Mouse (Mus musculus) embryonic facial prominence, embryonic 11.5 days (tissue): Measurements from ENCODE around the gene Gm6268. TPM values are rescaled to one million over a fixed set of nuclear protein-coding genes. Genes with fewer than 3 reads are reported as not detected.

Source experiments
- ATAC-seq: fragments of 200-750 bp; cut with Nextera tagmentation; replicated peaks from 2 replicates; pipeline ENCODE4 v1.8.0; 2017; ENCODE audit warnings: low read depth; ENCODE audit not compliant: insufficient number of reproducible peaks, low FRiP score, low TSS enrichment
- DNase-seq: peaks from one replicate; pipeline ENCODE4 v3.0.0-alpha.2; 2015; ENCODE audit warnings: low spot score
- H3K27ac ChIP-seq: fragments of 300-500 bp; sonication (generic); replicated peaks from 2 replicates; pipeline ENCODE4 v1.5.1; 2014; ENCODE audit warnings: mild to moderate bottlenecking, low read depth, low read length, control low read depth
- H3K27me3 ChIP-seq: fragments of 300-500 bp; sonication (generic); 2 replicates; pipeline ENCODE4 v1.6.1; 2014; ENCODE audit warnings: mild to moderate bottlenecking, low read length, moderate library complexity, mixed read lengths; ENCODE audit not compliant: control insufficient read depth, insufficient read depth
- H3K36me3 ChIP-seq: fragments of 300-500 bp; sonication (generic); replicated peaks from 2 replicates; pipeline ENCODE4 v1.6.1; 2014; ENCODE audit warnings: low read depth, mild to moderate bottlenecking, low read length, moderate library complexity, mixed read lengths; ENCODE audit not compliant: control insufficient read depth, insufficient read depth
- H3K4me1 ChIP-seq: fragments of 300-500 bp; sonication (generic); 2 replicates; pipeline ENCODE4 v1.6.1; 2014; ENCODE audit warnings: low read length, mixed read lengths; ENCODE audit not compliant: control insufficient read depth, insufficient read depth
- H3K4me2 ChIP-seq: fragments of 300-500 bp; sonication (generic); 2 replicates; pipeline ENCODE4 v1.6.1; 2014; ENCODE audit warnings: low read depth, mild to moderate bottlenecking, control low read depth, low read length, moderate library complexity
- H3K4me3 ChIP-seq: fragments of 300-500 bp; sonication (generic); 2 replicates; pipeline ENCODE4 v1.5.1; 2014; ENCODE audit warnings: low read depth, low read length, control low read depth
- H3K9ac ChIP-seq: fragments of 300-500 bp; sonication (generic); replicated peaks from 2 replicates; pipeline ENCODE4 v1.6.1; 2014; ENCODE audit warnings: mild to moderate bottlenecking, control low read depth, low read length
- H3K9me3 ChIP-seq: fragments of 300-500 bp; sonication (generic); replicated peaks from 2 replicates; pipeline ENCODE4 v1.6.1; 2016; ENCODE audit warnings: mild to moderate bottlenecking, low read length, inconsistent platforms, mixed read lengths; ENCODE audit not compliant: control insufficient read depth
- WGBS: fragments of 180-500 bp; shearing (Covaris S2); extraction: QIAGEN DNeasy Blood & Tissue Kit; methylation state at CpG from one replicate; pipeline ENCODE4 v1.1.7; 2014; 5-methylcytosine and 5-hydroxymethylcytosine counted together
- microRNA-seq: library from miRNA; unstranded; fragments of <30 nt; microRNA quantifications from one replicate; pipeline ENCODE4, GENCODE M21; 2016; ENCODE audit warnings: borderline number of aligned reads
- polyA plus RNA-seq: library from polyadenylated mRNA; unstranded; fragments of >200 nt; fragmentation: Nextera tagmentation; extraction: Ambion mirVana; gene quantifications from 2 replicates; pipeline ENCODE4 v1.2.1, GENCODE M21; 2014

Gene Gm6268
- polyA plus RNA-seq, 1 experiment from 2014 or later, result not detected

- Histone ChIP-seq H3K9ac (no peak overlapping the region), H3K27ac (no peak overlapping the region), H3K4me2 (no peak overlapping the region), H3K4me1 (no peaks in the 10 kb centered on the region), H3K9me3 (no peaks in the 10 kb centered on the region), H3K4me3 (no peak overlapping the region), H3K27me3 (no peaks in the 10 kb centered on the region), H3K36me3 (no peaks in the 10 kb centered on the region)
- 96% methylated on average over 3 of the region's 3 CpGs for WGBS
- DNase-seq (no peak), ATAC-seq (no peak)
These were observed 18.1 kb downstream of the Gm6268 start for GRCm38 (mm10) chrX:36419153-36419552.

- H3K27ac ChIP-seq, result no peak overlapping the region
- H3K9ac ChIP-seq, result no peak overlapping the region
- H3K4me1 ChIP-seq, result no peaks in the 10 kb centered on the region
- no peaks in the 10 kb centered on the region for H3K9me3 ChIP-seq
- no peaks in the 10 kb centered on the region for H3K27me3 ChIP-seq
- peak; percentile 9 for DNase-seq
- no peak for ATAC-seq
- H3K36me3 ChIP-seq, result no peaks in the 10 kb centered on the region
- WGBS, result 40% methylated on average over 6 of the region's 6 CpGs
- H3K4me3 ChIP-seq, result no peak overlapping the region
- H3K4me2 ChIP-seq, result no peak overlapping the region
These were observed 33.9 kb downstream of the Gm6268 start for GRCm38 (mm10) chrX:36434993-36435392.

- no peaks in the 10 kb centered on the region for H3K36me3 ChIP-seq
- WGBS, result 100% methylated on average over 1 of the region's 1 CpGs
- H3K9me3 ChIP-seq, result no peaks in the 10 kb centered on the region
- H3K9ac ChIP-seq, result no peak overlapping the region
- no peak overlapping the region for H3K4me3 ChIP-seq
- H3K27ac ChIP-seq, result no peak overlapping the region
- H3K4me1 ChIP-seq, result no peaks in the 10 kb centered on the region
- no peaks in the 10 kb centered on the region for H3K27me3 ChIP-seq
- DNase-seq (no peak), ATAC-seq (no peak)
- no peak overlapping the region for H3K4me2 ChIP-seq
These were observed 36.9 kb downstream of the Gm6268 start for GRCm38 (mm10) chrX:36437932-36438331.

Small RNA genes within 50 kb of the gene (microRNA-seq; reads per million reads assigned to microRNA genes)
- not detected for gene Gm44485

Other genes with a start within 250 kb of the Gm6268 start
- 16.3 and 16.6 TPM in 2 replicates for gene Zcchc12, start 205.4 kb upstream of the Gm6268 start, polyA plus RNA-seq
- gene Lonrf3, start 72.9 kb upstream of the Gm6268 start, polyA plus RNA-seq, result 0.46 and 0.59 TPM in 2 replicates
- not detected in 2 replicates for gene Gm14569, start 90.5 kb downstream of the Gm6268 start, polyA plus RNA-seq
- 442 and 449 TPM in 2 replicates for gene Pgrmc1, start 196.9 kb downstream of the Gm6268 start, polyA plus RNA-seq
- gene Akap17b, start 244.1 kb downstream of the Gm6268 start, polyA plus RNA-seq, result 2.5 and 3.1 TPM in 2 replicates